Mouse (Mus musculus): Measurements from ENCODE around the gene Capns1.

GRCm38 (mm10) chr7:30155507-30155906 lies 43.1 kb downstream of the Capns1 start:
- TF ChIP-seq CTCF (conservative IDR thresholded peaks at IDR 0.05; ENCODE audit: insufficient read depth, insufficient read length, low read depth, low read length) (no peak), POLR2A (IDR thresholded peaks at IDR 0.05; ENCODE audit: low read depth, low read length) (no peak)

All from kidney, adult 2 months (tissue).